In the genomic region with DNA sequence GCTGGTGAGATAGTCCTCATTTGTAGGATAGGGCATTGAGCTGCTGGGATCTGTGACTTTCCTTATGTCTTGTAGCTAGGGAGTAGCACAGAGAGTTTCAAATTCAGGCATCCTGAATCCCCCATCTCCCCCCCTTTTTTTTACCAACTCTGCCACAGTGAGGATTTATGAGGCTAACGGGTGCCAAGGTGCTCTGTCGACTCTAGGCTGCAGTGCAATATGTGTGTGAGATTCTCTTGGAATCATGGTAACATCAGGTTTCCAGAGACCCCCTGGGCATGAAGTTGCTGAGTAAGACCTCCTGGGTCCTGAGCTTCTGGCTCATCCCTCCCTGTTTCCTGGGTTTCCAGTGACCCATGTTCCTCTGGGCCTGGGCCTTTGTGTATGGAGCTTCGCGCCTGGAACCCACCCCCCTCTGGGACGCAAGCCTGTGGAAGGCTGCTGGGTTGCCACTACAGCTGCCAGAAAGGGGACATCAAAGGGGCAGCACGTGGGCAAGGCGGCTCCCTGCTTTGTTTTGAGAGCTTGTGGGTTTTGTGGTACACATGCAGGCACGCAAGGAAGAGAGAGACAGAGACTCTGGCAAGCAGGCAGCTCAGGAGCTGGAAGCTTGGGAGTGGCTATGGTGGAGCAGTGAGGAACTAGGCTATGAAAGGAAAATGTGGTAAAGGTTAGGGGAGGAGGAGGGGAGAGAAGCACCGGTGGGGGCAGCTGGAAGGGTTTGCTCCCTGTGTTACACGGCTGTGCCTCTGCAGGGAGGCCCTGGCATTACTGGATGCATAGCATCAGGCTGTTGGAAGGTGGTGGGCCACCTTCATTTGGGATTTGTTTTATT, we compare ENCODE assay signal across 13 mouse cellular contexts.
A peak's percentile ranks its signal among the peaks of the same experiment; 100 is the strongest.
DNase-seq lines count a peak whose midpoint lies in the region; ATAC-seq lines count a peak whose summit lies in the region.
"Had no signal": no experiment of that assay in that cellular context is flagged by ENCODE, and none has a peak within 500 bp of the region (broad histone marks: within the 10 kb centered on the region; RNA-seq: fewer than 3 reads in every experiment).

No protein-coding gene starts in this region.

- H3K4me2 ChIP-seq in midbrain, embryonic 11.5 days, result no peak overlapping the region
- H3K4me2 ChIP-seq in midbrain, embryonic 16.5 days (ENCODE audit: low read length), result no peak overlapping the region
- H3K4me2 ChIP-seq in forebrain, embryonic 15.5 days (replicated peaks), result no peak overlapping the region
- no peak overlapping the region for H3K4me2 ChIP-seq in limb, embryonic 13.5 days (replicated peaks)
- no peak overlapping the region for H3K4me2 ChIP-seq in kidney, embryonic 15.5 days

- H3K4me3 ChIP-seq in midbrain, embryonic 11.5 days (ENCODE audit: low read depth, low read length), result no peak overlapping the region
- H3K4me3 ChIP-seq in midbrain, embryonic 16.5 days (ENCODE audit: low read depth, low read length), result no peak overlapping the region
- H3K4me3 ChIP-seq in forebrain, embryonic 15.5 days, result no peak overlapping the region
- no peak overlapping the region for H3K4me3 ChIP-seq in limb, embryonic 13.5 days
- H3K4me3 ChIP-seq in kidney, embryonic 15.5 days (replicated peaks), result no peak overlapping the region

- no peaks in the 10 kb centered on the region for H3K9me3 ChIP-seq in midbrain, embryonic 11.5 days (ENCODE audit: control insufficient read depth, low read length)
- H3K9me3 ChIP-seq in midbrain, embryonic 16.5 days (replicated peaks; ENCODE audit: control insufficient read depth, low read length, poor library complexity, severe bottlenecking), result no peaks in the 10 kb centered on the region
- H3K9me3 ChIP-seq in forebrain, embryonic 15.5 days, result no peaks in the 10 kb centered on the region
- no peaks in the 10 kb centered on the region for H3K9me3 ChIP-seq in limb, embryonic 13.5 days
- H3K9me3 ChIP-seq in kidney, embryonic 15.5 days (replicated peaks), result no peaks in the 10 kb centered on the region
- H3K9me3 ChIP-seq: G1E had no signal

- ATAC-seq in midbrain, embryonic 11.5 days (ENCODE audit: low FRiP score), result no peak
- no peak for ATAC-seq in midbrain, embryonic 16.5 days
- peak; percentile 35; the same call in 1 of the 2 replicates for ATAC-seq in forebrain, embryonic 15.5 days (replicated peaks)
- peak; percentile 41; the same call in 1 of the 2 replicates for ATAC-seq in limb, embryonic 13.5 days (ENCODE audit: low FRiP score, low read depth)
- ATAC-seq in kidney, embryonic 15.5 days (replicated peaks; ENCODE audit: low FRiP score), result no peak

- no peaks in the 10 kb centered on the region for H3K36me3 ChIP-seq in midbrain, embryonic 11.5 days (ENCODE audit: control insufficient read depth, insufficient read depth, low read length)
- H3K36me3 ChIP-seq in midbrain, embryonic 16.5 days (ENCODE audit: control insufficient read depth, insufficient read depth, low read length), result no peaks in the 10 kb centered on the region
- no peaks in the 10 kb centered on the region for H3K36me3 ChIP-seq in forebrain, embryonic 15.5 days
- H3K36me3 ChIP-seq in limb, embryonic 13.5 days, result no peaks in the 10 kb centered on the region
- no peaks in the 10 kb centered on the region for H3K36me3 ChIP-seq in kidney, embryonic 15.5 days
- H3K36me3 ChIP-seq: G1E had no signal

- no peak overlapping the region for H3K9ac ChIP-seq in midbrain, embryonic 11.5 days (ENCODE audit: low read length)
- no peak overlapping the region for H3K9ac ChIP-seq in midbrain, embryonic 16.5 days (ENCODE audit: low read depth, low read length)
- no peak overlapping the region for H3K9ac ChIP-seq in forebrain, embryonic 15.5 days (replicated peaks)
- H3K9ac ChIP-seq in limb, embryonic 13.5 days, result no peak overlapping the region
- no peak overlapping the region for H3K9ac ChIP-seq in kidney, embryonic 15.5 days

- no peaks in the 10 kb centered on the region for H3K4me1 ChIP-seq in midbrain, embryonic 11.5 days (ENCODE audit: control insufficient read depth, insufficient read depth, low read length)
- no peaks in the 10 kb centered on the region for H3K4me1 ChIP-seq in midbrain, embryonic 16.5 days (ENCODE audit: control insufficient read depth, insufficient read depth, low read length)
- peaks cover 5% of the 10 kb centered on the region; the same call in 1 of the 2 replicates for H3K4me1 ChIP-seq in forebrain, embryonic 15.5 days
- H3K4me1 ChIP-seq in limb, embryonic 13.5 days, result peaks cover 21% of the 10 kb centered on the region
- peaks cover 18% of the 10 kb centered on the region for H3K4me1 ChIP-seq in kidney, embryonic 15.5 days

- H3K27me3 ChIP-seq in midbrain, embryonic 11.5 days (ENCODE audit: control insufficient read depth, insufficient read depth, low read length), result peaks cover 13% of the 10 kb centered on the region
- peaks cover 5% of the 10 kb centered on the region; the same call in 1 of the 2 replicates for H3K27me3 ChIP-seq in midbrain, embryonic 16.5 days (ENCODE audit: control insufficient read depth, insufficient read depth, low read depth, low read length)
- no peaks in the 10 kb centered on the region for H3K27me3 ChIP-seq in forebrain, embryonic 15.5 days
- H3K27me3 ChIP-seq in limb, embryonic 13.5 days, result peaks cover 41% of the 10 kb centered on the region; the same call in 1 of the 2 replicates
- H3K27me3 ChIP-seq in kidney, embryonic 15.5 days, result peaks cover 47% of the 10 kb centered on the region

- DNase-seq in midbrain, embryonic 11.5 days (ENCODE audit: low spot score, missing footprints), result peak; percentile 83
- peak; percentile 60 for DNase-seq in thymus, postnatal 25 days
- DNase-seq in frontal cortex, postnatal 25 days (ENCODE audit: low spot score in 2 of 2), result no peak
- DNase-seq in layer of hippocampus, adult 11-12 months (ENCODE audit: low spot score), result no peak
- DNase-seq: cerebellum, adult 2 months; heart, postnatal 14 days; kidney, adult 2 months; lung, postnatal 4 days had no signal

- 48% methylated on average over 10 of the region's 10 CpGs for WGBS in midbrain, embryonic 11.5 days
- WGBS in midbrain, embryonic 16.5 days, result 29% methylated on average over 10 of the region's 10 CpGs
- 45% methylated on average over 10 of the region's 10 CpGs for WGBS in forebrain, embryonic 15.5 days
- 11% methylated on average over 10 of the region's 10 CpGs for WGBS in limb, embryonic 13.5 days
- 31% methylated on average over 10 of the region's 10 CpGs for WGBS in kidney, embryonic 15.5 days

- no peak overlapping the region for H3K27ac ChIP-seq in midbrain, embryonic 11.5 days (ENCODE audit: low read depth, low read length)
- no peak overlapping the region for H3K27ac ChIP-seq in midbrain, embryonic 16.5 days (ENCODE audit: low read length)
- H3K27ac ChIP-seq in forebrain, embryonic 15.5 days (replicated peaks), result no peak overlapping the region
- H3K27ac ChIP-seq in limb, embryonic 13.5 days, result peak overlapping the region; percentile 48
- H3K27ac ChIP-seq in kidney, embryonic 15.5 days, result no peak overlapping the region

Comparison
In these comparisons a context has a peak if more than half of its experiments do, and no peak if none do; other contexts are left out.
1. ATAC-seq: peak in forebrain, embryonic 15.5 days (single experiment) and limb, embryonic 13.5 days (single experiment); none in midbrain, embryonic 11.5 days (single experiment), midbrain, embryonic 16.5 days (single experiment) and kidney, embryonic 15.5 days (single experiment).
2. DNase-seq: peak in midbrain, embryonic 11.5 days (single experiment) and thymus, postnatal 25 days (single experiment); none in frontal cortex, postnatal 25 days (0 of 2) and layer of hippocampus, adult 11-12 months (single experiment).